Mouse (Mus musculus) v-Abl transformed pro-B cells (cell line): ENCODE results near the gene Hivep3.

Experiments used
- in situ Hi-C, 2 experiments: fragments of 400-800 bp; cut with MboI; formaldehyde crosslinking; loops; one replicate each; pipeline ENCODE4 v1.15.1; 2025; ENCODE audit not compliant: unreplicated experiment in 2 of 2

Gene Hivep3

GRCm38 (mm10) chr4:120062754-120063153 is 329.2 kb downstream of the Hivep3 start:
- in situ Hi-C loops = no loop called here

DNA sequence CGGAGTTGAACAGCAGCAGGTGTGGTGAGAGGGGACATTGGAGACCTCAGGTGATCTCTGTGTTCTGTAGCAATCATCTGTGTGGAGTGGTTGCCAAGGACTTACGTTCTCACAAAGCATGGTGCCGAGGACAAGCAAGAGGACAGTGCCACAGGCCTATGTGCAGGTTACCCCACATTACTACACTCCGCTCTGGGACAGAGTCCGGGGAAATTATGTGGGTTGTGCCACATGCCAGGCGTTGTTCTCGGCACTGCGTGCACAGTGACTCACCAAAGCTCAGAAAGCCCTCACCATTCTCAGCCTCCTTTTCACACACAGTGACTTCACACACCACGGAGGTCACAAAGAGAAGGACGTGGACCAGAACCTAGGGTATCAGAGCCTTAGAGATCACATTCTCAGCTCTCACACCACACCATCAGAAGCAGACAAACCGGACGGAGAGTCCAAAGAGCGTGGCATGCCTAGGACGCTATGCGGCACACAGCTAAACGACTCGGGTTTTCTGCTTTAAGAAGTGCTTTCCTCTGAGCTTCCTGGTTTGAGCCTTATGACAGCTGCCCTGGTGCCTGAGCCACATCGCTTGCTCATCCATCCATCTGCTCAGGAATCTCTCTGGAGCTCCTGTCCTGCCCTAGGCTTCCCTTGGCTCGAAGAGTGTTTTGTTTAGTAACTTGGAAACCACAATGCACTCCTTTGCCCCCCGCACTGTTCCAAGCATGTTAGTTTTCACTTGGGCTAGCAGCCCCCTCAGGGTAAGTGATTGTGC is 330.0 kb downstream of the Hivep3 start:
- in situ Hi-C loops = no loop called here

DNA sequence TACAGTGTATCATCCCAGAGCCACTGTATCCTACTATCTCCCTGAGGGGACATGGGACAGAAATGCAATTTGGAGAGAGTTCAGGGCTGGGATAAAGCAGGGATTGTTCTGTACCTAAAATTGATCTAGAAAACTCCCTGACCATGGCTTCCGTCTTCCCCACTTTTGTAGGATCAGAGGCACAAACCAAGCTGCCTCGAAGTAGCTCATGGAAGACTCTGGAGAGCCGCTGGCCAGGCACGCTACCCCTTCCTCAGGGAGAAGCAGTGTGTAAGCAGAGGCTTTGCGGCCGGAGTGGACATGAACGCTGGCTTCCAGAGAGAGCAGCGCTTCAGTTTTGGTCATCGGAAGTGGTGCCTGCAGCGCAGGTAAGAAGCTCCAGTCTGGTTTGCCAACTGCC is 331.1 kb downstream of the Hivep3 start, which contains the start of gene AL607142.1:
TSS of gene AL607142.1 (plus strand) at position 301 of the 400 bp plus-strand sequence.
- in situ Hi-C loops = no loop called here

- in situ Hi-C loops = no loop called here
Measured at GRCm38 (mm10) chr4:120066841-120067591, 333.4 kb downstream of the Hivep3 start.

GRCm38 (mm10) chr4:120067592-120068235 is 334.1 kb downstream of the Hivep3 start:
- in situ Hi-C loops = no loop called here

- in situ Hi-C loops = no loop called here
Measured at GRCm38 (mm10) chr4:120068883-120069581, 335.4 kb downstream of the Hivep3 start.

GRCm38 (mm10) chr4:120069582-120069980 is 336.0 kb downstream of the Hivep3 start:
- in situ Hi-C loops = no loop called here

- in situ Hi-C loops = no loop called here
Measured at GRCm38 (mm10) chr4:120071411-120071810, 337.8 kb downstream of the Hivep3 start.

GRCm38 (mm10) chr4:120071842-120072507 is 338.4 kb downstream of the Hivep3 start:
- in situ Hi-C loops = no loop called here

GRCm38 (mm10) chr4:120074061-120074460 is 340.5 kb downstream of the Hivep3 start:
- in situ Hi-C loops = no loop called here

GRCm38 (mm10) chr4:120077322-120077721 is 343.7 kb downstream of the Hivep3 start:
- in situ Hi-C loops = no loop called here

DNA sequence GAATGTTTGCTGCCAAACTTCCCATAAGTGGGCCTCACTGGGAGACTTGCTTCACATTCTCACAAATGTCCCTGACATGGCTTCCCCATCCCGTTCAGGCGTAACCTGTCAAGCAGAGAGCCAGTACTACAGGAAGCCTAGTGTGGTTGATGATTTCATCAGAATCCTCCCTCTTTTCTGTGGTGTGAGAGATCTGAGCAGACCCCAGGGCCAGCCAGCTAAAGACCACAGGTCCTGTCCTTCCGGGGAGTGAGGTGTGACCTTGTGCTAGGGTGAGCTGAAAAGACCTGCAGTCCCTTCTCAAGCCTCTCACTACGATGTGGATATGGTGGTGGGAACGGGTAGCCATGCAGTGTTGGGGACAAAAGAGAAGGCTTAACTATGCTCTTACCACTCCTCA is 348.9 kb downstream of the Hivep3 start:
- in situ Hi-C loops = no loop called here

GRCm38 (mm10) chr4:120083700-120084099 is 350.1 kb downstream of the Hivep3 start:
- in situ Hi-C loops = no loop called here

DNA sequence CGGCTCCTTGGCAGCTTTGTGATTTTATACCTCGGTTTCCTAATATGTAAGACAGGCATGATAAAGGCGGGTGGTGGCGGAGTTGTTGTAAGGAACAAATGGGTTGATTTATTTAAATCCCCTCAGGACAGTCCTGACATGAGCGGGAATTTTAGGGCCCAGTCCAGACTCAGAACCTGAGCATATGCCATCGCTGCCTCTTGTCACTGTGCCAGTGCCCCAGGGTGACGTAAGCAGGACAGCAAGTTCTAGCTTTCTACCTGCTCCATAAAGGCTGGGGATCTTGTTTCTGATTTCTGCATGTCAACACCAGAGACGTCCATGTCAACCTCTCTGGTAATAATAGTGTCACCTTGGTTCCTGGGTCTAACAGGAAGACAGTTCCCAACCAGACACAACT is 356.0 kb downstream of the Hivep3 start:
- in situ Hi-C loops = no loop called here

- in situ Hi-C loops = no loop called here
Measured at GRCm38 (mm10) chr4:120091997-120092783, 358.6 kb downstream of the Hivep3 start.

- in situ Hi-C loops = no loop called here
Measured at GRCm38 (mm10) chr4:120096935-120097334, 363.4 kb downstream of the Hivep3 start.

- in situ Hi-C loops = loop anchor here (5.0 kb wide), 2 partner anchors 49 to 139 kb away; no protein-coding TSS in a partner anchor
Measured at GRCm38 (mm10) chr4:120101186-120101585, 367.6 kb downstream of the Hivep3 start.

- in situ Hi-C loops = loop anchor here (5.0 kb wide), 2 partner anchors 52 to 142 kb away; no protein-coding TSS in a partner anchor
Measured at GRCm38 (mm10) chr4:120104599-120104998, 371.0 kb downstream of the Hivep3 start.

DNA sequence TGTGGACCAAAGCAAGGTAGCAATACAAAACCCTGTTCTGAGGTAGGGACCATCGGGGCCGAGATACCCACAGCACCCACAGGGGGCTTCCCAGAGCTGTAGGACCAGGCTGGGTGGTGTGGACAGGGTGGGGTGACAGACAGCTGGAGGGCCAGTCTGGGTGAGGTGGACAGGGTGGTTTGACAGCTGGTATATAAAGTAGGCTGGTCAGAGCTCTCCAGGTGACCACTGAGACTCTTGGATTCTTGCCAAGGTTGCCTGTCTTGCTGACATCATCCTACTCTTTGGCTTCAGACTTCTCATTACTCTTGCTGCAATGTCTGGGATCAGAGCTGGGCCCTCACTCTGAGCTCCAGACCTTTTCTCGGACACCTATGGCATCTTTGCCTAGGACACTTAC is 372.8 kb downstream of the Hivep3 start:
- in situ Hi-C loops = loop anchor here (5.0 kb wide), 2 partner anchors 184 to 189 kb away; no protein-coding TSS in a partner anchor
